Mouse (Mus musculus): ENCODE results near the gene Sdk2.

Gene Sdk2

DNA sequence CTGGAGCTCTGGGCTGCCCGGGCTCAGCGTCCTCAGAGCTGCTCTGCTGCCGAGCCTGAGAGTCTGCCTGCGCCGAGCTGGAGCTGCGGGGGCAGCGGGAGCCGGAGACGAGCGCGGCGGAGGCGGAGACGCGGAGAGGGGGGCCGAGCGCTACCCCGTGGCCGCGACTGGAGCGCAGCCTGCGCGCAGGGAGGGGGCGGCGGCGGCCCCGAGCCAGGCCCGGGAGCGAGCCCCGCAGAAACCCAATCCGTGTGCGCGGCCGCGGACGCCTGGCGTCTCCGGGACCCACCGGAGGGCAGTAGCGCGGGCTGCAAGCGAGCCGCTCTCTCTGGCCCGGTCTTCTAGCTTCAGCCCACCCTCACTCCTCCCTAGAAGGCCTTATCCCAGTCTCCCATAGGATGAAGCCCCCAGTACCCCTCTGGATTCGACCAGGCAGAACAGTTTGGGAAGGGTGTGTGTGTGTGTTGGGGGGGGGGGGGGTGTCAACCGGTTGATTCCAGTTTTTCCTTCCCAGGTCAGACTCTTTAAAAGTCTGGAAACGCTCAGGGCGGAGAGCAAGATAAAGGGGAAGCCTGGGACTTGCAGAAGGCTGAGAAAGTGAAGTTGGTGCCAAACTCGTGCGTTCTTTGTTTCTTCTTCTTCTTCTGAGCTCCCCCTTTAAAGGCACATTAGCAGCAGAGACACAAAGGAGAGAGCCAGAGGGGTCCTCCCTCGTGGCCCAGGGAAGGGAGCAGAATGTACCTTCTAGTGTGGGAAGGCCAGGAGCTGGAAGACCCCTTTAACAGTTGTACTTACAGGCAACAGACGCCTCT is at the start of gene Sdk2:
TSS of gene Sdk2 (minus strand) at position 96 of the 812 bp plus-strand sequence.
- peak; percentile 9 for DNase-seq

- no peak for DNase-seq
Measured at GRCm38 (mm10) chr11:114115077-114115476, 48.2 kb upstream of the Sdk2 start.

GRCm38 (mm10) chr11:114114674-114115073 is 47.8 kb upstream of the Sdk2 start:
- no peak for DNase-seq

- no peak for DNase-seq
Measured at GRCm38 (mm10) chr11:114110851-114111250, 44.0 kb upstream of the Sdk2 start.

DNA sequence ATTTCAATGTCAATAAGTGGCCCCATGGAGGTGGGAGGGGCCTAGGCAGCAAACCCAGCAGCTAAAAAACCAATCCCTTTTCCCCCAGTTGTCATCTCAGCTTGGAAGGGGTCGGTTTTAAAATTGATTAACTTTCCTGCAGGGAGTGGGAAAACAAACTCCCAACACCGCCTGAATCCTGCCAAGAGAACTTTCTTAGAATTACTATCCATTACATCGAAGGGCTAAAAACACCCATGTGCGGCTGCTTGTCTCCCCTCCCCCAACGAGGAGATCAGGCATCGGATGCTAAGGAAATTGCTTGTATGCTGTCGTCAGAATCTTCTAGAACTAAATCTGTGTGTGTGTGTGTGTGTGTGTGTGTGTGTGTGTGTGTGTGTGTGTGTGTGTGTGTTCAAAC is 26.8 kb upstream of the Sdk2 start:
- DNase-seq = no peak

- no peak for DNase-seq
Measured at GRCm38 (mm10) chr11:114093175-114093574, 26.3 kb upstream of the Sdk2 start.

- no peak for DNase-seq
Measured at GRCm38 (mm10) chr11:114080606-114081005, 13.8 kb upstream of the Sdk2 start.

- no peak for DNase-seq
Measured at GRCm38 (mm10) chr11:114072644-114073043, 5.8 kb upstream of the Sdk2 start.

DNA sequence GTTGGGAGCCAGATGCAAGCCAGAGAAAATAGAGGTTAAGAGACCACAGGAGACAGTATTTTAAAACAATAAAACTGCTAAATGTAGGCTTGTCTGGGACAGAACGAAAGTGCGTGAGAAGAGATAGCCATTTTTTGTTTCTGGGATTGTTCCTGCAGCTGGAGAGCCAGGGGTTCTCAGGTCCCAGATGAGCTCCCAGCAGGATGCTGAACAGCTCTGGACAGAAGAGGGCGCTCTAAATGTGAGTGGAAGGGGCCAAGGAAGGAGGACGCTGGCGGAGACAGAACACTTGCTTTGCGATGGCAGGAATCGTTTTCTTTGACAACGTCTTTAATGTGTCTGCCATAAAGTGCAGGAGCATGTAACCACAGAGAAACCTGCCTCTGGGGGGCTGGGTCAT is 5.2 kb upstream of the Sdk2 start:
- peak; percentile 64 for DNase-seq

GRCm38 (mm10) chr11:114070881-114071280 is 4.0 kb upstream of the Sdk2 start:
- no peak for DNase-seq

- no peak for DNase-seq
Measured at GRCm38 (mm10) chr11:114070131-114070530, 3.3 kb upstream of the Sdk2 start.

- peak; percentile 30 for DNase-seq
Measured at GRCm38 (mm10) chr11:114068390-114068789, 1.5 kb upstream of the Sdk2 start.

GRCm38 (mm10) chr11:114066098-114066950 is 522 bp downstream of the Sdk2 start:
- no peak for DNase-seq

GRCm38 (mm10) chr11:114065596-114065995 is 1.2 kb downstream of the Sdk2 start:
- DNase-seq = no peak

GRCm38 (mm10) chr11:114064871-114065388 is 1.9 kb downstream of the Sdk2 start:
- DNase-seq = no peak

DNA sequence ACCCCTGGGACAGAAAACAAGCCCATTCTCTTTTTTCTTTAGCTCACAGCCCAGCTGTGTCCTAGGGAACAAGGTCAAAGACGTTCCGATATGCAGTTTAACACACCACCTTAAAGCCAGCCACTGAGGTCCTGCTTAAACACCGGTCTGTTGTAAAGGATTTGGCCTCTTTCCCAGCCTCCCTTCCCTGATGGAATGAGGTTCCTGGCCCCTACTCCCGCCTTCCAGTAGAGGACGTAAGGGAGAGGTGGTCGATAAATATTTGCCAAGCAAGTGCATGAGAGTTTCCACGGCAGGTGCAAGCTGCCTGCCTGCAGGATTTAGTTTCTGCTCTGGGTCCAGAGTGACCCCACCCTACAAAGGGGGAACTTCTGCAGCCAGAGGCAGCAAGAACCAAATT is 4.9 kb downstream of the Sdk2 start:
- no peak for DNase-seq

- no peak for DNase-seq
Measured at GRCm38 (mm10) chr11:114061265-114061664, 5.6 kb downstream of the Sdk2 start.

- no peak for DNase-seq
Measured at GRCm38 (mm10) chr11:114056351-114056750, 10.5 kb downstream of the Sdk2 start.

- DNase-seq = no peak
Measured at GRCm38 (mm10) chr11:114054581-114055315, 12.1 kb downstream of the Sdk2 start.

GRCm38 (mm10) chr11:114051361-114051760 is 15.5 kb downstream of the Sdk2 start:
- DNase-seq = no peak

- no peak for DNase-seq
Measured at GRCm38 (mm10) chr11:114050511-114050910, 16.3 kb downstream of the Sdk2 start.

DNA sequence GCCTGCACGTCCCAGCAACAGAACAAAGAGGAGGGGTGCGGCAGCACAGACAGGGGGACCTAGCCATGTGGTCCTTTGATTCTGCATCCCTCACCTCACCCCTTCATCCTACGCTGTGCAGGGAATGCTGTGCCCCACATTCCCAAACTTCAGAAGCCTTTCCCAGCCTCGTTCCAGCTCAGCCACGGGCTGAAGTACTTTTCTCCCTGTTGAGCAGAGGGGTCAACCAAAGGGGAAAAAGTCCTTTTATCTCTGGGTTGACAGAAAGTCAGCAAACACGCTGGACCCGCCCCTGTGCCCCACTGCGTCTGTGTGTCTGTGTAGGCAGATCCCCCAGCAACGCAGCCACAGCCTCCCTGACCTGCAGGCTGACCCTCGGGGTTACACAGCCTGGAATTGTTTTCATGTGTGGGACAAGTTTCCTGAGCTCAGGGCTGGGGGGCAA is 18.9 kb downstream of the Sdk2 start:
- no peak for DNase-seq

GRCm38 (mm10) chr11:114046927-114047326 is 19.9 kb downstream of the Sdk2 start:
- DNase-seq = no peak

Measured in thymus, postnatal 14 days (tissue).